Mouse (Mus musculus) spleen, postnatal 36 days (tissue): Measurements from ENCODE around the gene Catsperg1.
A peak's percentile ranks its signal among the peaks of the same experiment; 100 is the strongest.
"Not testable (repeated sequence)": the region's sequence is repeated elsewhere in the genome, so short reads cannot be mapped to it uniquely, and the experiment has no call there.

Experiments
- DNase-seq, 2 experiments: peaks; one replicate each; pipeline ENCODE4 v3.0.0; 2022; ENCODE audit warnings: low spot score in 2 of 2, mixed read lengths in 1 of 2

Gene Catsperg1

DNA sequence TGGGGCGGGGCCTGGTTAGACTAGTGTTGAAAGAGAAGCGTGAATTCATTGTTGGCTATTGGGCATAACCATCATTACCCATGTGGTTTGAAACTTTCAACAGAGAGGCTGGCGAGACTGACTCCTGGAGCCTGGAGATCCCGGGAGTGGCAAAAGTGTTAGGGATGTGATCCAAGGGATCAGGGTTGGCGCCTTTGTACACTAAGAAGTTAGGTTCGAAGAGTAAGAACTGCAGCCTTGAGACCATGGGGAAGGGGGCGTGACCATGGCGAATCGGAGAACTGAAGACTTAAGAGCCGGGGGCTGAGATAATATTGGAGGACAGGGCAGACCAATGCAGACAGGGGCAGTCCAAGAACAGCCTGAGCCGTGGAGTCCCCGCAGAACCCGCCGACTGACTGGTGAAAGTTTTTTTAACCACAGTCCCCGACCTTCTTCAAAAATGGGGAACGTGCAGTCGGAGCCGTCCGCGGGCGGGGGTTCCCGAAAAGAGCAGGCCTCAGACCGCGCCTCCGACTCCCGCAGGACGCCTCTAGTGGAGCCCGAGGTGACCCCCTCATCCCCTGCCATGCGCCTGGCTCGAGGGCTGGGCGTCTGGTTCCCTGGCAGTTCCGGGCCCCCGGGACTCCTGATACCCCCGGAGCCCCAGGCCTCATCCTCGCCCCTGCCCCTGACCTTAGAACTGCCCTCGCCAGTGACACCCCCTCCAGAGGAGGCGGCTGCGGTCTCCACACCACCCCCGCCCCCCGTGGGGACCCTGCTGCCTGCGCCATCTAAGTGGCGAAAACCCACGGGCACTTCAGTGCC, 42.9 kb downstream of the Catsperg1 start:
- DNase-seq: peak; percentile 32 to 35

- peak; percentile 41 to 58 for DNase-seq
Observed at GRCm38 (mm10) chr7:29170066-29170754, 43.6 kb downstream of the Catsperg1 start, which contains the start of the genes Ggn and Spred3. Gene Ggn (plus strand): TSS chr7:29170210. Gene Spred3 (minus strand): TSS chr7:29170411.

DNA sequence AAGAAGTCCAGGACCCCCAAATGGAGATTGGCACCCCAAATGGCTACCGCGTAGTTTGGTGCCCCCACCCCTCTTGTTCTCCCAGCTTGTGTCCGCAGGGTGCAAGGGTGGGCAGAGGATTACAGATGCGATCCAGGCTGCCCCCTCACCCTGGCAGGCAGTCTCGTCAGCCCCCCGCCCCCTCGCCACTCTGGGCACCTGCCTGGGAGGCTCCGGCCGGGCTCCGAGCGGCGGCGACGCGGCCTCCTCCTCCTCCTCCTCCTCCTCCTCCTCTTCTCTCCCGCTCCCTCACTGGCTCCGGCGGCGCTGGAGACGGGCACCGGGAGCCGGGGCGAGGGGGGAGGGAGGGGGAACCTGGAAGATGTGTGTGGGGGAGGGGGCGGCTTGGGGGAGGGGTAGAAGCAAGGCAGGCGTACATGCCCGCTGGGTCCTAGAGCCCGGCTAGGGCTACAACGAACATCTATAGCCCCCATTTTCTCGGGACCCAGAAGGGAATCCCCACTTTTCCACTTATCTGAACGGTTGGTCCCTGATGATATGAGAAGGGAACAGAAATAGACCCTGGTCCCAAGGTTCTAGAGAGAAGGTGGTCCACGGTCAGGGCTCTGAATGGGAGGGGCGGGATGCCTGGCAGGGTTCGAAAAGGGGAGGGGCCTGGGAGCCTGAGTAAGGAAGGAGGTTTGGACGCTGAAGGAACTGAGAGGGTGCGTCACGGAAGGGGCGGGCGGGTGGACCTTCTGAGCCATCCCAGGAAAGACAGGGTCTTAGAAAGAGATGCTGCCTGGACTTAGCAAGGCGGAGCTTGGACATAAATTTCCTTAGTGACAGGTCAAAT, 44.4 kb downstream of the Catsperg1 start:
- DNase-seq: peak; percentile 28 to 41

DNA sequence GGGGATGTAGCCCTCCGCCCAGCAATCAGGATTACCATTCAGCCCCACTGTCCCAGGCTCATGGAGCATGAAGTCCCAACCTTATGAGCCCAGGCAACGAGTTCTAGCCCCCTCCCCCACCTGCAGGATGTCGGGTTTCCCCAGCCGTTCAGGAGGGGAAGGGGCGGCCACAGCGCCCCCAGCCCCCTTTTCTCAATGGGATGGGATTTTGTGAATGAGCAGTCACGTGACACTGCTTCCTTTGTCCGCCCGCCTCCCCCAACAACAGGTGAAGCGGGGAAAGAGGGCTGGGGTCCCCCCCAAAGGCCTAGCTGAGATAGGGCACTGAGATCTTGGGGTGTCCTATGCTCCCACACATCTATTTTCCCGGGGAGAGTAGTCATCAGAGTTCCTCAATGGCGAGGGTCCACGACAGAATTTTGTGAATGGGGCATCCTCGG, 45.0 kb downstream of the Catsperg1 start:
- no peak for DNase-seq

GRCm38 (mm10) chr7:29168121-29168695, 45.6 kb downstream of the Catsperg1 start:
- DNase-seq: no peak

- DNase-seq: no peak
Observed at GRCm38 (mm10) chr7:29167656-29168055, 46.2 kb downstream of the Catsperg1 start.

DNA sequence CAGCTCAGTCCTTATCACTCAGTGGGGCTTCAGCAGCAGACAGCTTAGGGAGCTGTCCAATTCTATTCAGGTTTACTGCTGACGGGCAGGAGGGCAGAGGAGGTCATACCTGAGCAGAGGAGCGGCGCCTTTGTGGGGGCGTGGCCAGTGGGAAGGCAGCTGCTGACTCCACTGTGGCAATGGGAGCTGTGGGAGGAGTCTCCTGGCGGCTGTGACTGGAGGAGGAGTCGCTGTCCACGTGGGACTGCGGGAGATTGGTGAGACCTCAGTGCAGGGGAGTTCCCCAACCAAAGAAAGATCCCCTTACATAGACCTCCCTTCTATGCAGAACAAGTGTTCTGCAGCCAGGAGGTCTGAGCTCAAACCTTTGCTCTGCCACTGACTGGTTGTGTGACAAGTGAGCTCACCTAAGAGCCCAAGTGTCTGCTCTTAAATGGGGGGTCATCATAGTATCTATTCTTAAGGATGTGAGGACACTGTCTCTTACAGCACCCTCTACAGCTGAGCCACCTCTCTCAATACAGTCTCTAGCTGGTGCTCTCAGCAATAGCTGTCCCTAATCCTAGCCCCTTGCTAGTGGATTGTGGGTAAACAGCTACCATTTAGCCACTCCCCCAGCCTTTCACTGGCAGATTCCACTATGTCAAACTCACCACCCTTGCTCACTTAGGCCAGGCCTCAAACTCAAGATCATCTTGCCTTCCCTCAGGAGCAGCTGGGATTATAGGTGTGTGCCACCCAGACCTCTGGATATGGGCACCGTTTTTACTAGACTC, 50.9 kb downstream of the Catsperg1 start:
- peak; percentile 26 to 42 for DNase-seq

- no peak for DNase-seq
Observed at GRCm38 (mm10) chr7:29162294-29162693, 51.5 kb downstream of the Catsperg1 start.

GRCm38 (mm10) chr7:29158264-29158663, 55.6 kb downstream of the Catsperg1 start:
- DNase-seq: no peak

DNA sequence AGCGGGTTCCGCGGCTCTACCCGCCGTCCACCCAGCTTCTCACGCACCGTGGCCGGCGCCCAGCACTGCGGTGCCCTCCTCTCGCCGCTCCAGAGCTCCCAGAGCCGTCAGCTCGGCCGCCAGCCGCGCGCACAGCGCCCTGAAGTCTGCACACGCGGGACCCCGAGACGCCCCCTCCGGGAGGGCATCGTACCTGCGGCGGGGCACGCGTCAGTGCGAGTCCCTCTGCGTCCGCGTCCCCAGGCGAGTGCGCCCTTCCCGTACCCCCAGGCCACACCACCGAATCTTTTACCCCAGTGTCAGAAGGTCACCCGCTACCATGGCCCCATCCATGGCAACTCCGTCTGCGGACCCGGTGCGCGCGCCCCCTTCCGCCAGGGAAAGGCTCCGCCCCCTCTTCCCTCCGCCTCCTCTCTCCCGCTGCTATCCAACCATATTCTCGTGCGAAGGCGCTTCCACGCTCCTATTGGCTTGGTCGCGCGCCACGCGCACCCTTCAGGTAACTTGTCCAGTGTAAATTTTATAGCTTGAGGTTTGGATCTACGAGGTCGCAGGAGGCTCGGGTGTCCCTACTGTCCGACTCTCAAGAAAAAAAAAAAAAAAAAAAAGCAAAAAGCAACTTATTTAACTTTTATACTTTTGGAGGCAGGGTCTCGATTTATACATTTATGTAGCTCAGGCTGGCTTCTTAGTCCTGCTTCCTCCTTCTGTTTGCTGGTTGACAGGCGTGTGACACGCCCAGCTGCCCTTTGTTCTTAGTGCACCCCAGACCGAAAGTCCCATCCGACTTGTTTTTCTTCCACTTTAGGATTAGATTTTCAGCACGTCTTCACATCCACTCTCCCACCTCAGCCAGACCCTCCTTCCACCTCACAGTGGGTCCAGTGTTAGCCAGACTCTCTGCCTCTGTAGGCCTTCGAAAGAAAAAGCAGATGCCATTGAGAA, 57.7 kb downstream of the Catsperg1 start, which contains the start of gene Fam98c:
TSS of gene Fam98c (minus strand) at position 397 of the 945 bp plus-strand sequence.
- DNase-seq: peak; percentile 68 to 69

- peak; percentile 86 to 88 for DNase-seq
Observed at GRCm38 (mm10) chr7:29155196-29155837, 58.5 kb downstream of the Catsperg1 start.

- no peak for DNase-seq
Observed at GRCm38 (mm10) chr7:29154018-29154720, 59.7 kb downstream of the Catsperg1 start.

DNA sequence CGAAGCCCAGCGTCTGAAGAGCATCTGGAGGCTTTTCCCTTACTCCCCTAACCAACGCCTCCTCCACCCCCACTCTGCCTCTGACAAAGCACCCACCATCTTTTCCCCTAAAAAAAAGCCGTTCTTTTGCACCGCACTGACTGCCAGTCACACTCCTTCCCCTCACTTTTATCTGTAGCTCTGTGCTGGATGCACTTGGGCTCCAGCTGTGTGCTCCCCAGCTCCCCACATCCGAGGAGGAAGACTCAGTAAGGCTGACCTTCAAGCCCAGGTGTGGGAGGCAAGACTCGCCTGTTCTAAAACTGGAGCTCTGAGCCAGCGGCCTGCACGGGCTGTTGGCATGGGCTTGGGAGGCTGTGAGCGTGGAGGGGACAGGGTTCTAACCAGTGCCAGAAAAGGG, 62.3 kb downstream of the Catsperg1 start:
- no peak for DNase-seq

- DNase-seq: no peak
Observed at GRCm38 (mm10) chr7:29148771-29149170, 65.1 kb downstream of the Catsperg1 start.

DNA sequence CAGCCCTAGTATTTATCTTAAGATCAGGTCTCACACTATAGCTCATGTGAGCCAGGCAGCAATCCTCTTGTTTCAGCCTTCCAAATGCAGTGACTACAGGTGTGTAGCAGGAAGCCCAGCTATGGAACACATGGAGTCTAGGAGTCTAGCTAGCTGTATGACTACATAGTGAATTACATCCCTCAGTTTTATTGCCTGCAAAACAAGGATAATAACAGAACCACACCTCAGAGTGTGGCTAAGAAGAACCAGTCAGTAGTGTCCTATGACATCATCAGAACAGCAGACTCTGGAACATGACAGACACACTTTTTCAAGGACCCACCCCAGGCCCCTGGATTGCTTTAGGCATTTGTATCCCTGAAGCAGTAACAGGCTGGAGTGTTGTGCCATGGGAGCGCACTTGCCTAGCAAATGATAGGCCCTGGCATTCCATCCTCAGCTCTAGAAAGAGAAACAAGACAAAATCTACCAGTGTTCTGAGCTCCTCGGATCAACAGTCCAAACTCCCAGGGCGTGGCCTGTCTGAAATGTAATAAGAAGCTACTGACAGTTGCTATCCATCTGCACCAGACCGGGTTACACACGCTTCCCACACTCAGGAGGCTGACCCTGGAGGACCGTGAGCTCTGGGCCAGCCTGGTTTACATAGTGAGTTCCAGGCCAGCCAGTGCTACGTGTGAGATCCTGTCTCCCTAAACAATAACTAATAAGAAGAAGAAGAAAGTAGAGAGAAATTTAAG, 67.0 kb downstream of the Catsperg1 start:
- DNase-seq: no peak

DNA sequence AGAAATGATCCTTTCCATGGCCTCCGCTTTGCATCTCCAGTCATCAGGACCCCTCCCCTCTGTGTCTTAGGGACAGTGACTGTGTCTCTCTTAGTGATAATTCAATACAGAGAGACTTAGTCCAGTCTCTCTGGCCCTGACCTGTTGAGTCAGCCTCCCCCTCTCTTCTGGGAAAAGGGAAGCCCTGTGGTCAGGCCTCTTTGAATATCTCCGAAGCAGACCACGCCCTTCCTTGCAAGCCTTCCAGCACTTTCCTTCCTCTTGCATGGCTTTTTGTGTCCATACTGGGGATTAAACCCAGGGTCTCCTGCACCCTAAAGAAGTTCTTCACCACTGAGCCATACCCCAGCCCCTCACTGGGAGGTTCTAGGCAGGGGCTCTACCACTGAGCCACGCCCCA, 69.8 kb downstream of the Catsperg1 start:
- peak in 1 of 2 experiments; percentile 26 for DNase-seq

DNA sequence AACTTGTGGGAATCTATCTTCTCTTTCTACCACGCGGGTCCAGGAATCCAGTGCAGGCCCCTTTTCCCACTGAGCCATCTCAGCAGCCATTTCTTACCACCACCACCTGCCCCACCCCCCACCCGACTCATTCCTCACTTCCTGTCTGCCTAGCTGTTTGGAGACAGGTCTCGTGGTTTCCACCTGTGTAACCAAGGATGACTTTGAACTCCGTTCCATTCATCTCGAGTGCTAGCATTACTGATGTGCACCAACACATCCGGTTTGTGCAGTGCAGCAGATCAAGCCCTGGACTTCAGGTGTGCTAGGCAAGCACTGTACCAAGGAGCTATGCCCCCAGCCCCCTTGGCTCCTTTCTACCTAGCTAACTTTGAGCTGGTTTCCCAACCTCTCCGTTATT, 72.4 kb downstream of the Catsperg1 start:
- DNase-seq: peak; percentile 47

- DNase-seq: not testable (repeated sequence)
Observed at GRCm38 (mm10) chr7:29139237-29139636, 74.6 kb downstream of the Catsperg1 start.
